Mouse (Mus musculus) neural tube, embryonic 12.5 days (tissue): Measurements from ENCODE around the gene Gm20388. TPM values are rescaled to one million over a fixed set of nuclear protein-coding genes. Genes with fewer than 3 reads are reported as not detected.

ENCODE experiments used
- ATAC-seq: fragments of 200-750 bp; cut with Nextera tagmentation; 2 replicates; pipeline ENCODE4 v1.8.0; 2017; ENCODE audit warnings: low read depth, mild to moderate bottlenecking, moderate TSS enrichment, moderate library complexity; ENCODE audit not compliant: low FRiP score
- H3K27ac ChIP-seq: fragments of 300-500 bp; sonication (generic); 2 replicates; pipeline ENCODE4 v1.5.1; 2016
- H3K27me3 ChIP-seq: fragments of 300-500 bp; sonication (generic); replicated peaks from 2 replicates; pipeline ENCODE4 v1.6.1; 2016; ENCODE audit warnings: mild to moderate bottlenecking
- H3K36me3 ChIP-seq: fragments of 300-500 bp; sonication (generic); 2 replicates; pipeline ENCODE4 v1.6.1; 2016; ENCODE audit warnings: mild to moderate bottlenecking
- H3K4me1 ChIP-seq: fragments of 300-500 bp; sonication (generic); 2 replicates; pipeline ENCODE4 v1.6.1; 2016
- H3K4me2 ChIP-seq: fragments of 300-500 bp; sonication (generic); replicated peaks from 2 replicates; pipeline ENCODE4 v1.6.1; 2016; ENCODE audit warnings: mild to moderate bottlenecking
- H3K4me3 ChIP-seq: fragments of 300-500 bp; sonication (generic); 2 replicates; pipeline ENCODE4 v1.5.1; 2016
- H3K9ac ChIP-seq: fragments of 300-500 bp; sonication (generic); 2 replicates; pipeline ENCODE4 v1.6.1; 2016; ENCODE audit warnings: mild to moderate bottlenecking
- H3K9me3 ChIP-seq: fragments of 300-500 bp; sonication (generic); 2 replicates; pipeline ENCODE4 v1.6.1; 2016; ENCODE audit warnings: mild to moderate bottlenecking
- WGBS: fragments of 180-500 bp; shearing (Covaris S2); methylation state at CpG from one replicate; pipeline ENCODE4 v1.1.7; 2016; 5-methylcytosine and 5-hydroxymethylcytosine counted together
- polyA plus RNA-seq: library from polyadenylated mRNA; unstranded; fragments of >200 nt; fragmentation: Nextera tagmentation; extraction: Ambion mirVana; gene quantifications from 2 replicates; pipeline ENCODE4 v1.2.1, GENCODE M21; 2016

Gene Gm20388
- polyA plus RNA-seq, 1 experiment from 2014 or later, result not detected

GRCm38 (mm10) chr8:123700399-123701070 is 3789.9 kb downstream of the Gm20388 start:
- Histone ChIP-seq H3K4me3 (no peak overlapping the region), H3K4me1 (0 out of 2 replicates have a peak, but pooled peaks cover 3% of the 10 kb centered on the region), H3K36me3 (no peaks in the 10 kb centered on the region), H3K9me3 (no peaks in the 10 kb centered on the region), H3K27me3 (no peaks in the 10 kb centered on the region), H3K4me2 (no peak overlapping the region), H3K9ac (no peak overlapping the region), H3K27ac (no peak overlapping the region)
- WGBS, result 71% methylated on average over 12 of the region's 12 CpGs
- ATAC-seq, result no peak

- H3K4me1 ChIP-seq, result 0 out of 2 replicates have a peak, but pooled peaks cover 3% of the 10 kb centered on the region
- no peak overlapping the region for H3K4me2 ChIP-seq
- 85% methylated on average over 15 of the region's 15 CpGs for WGBS
Observed at GRCm38 (mm10) chr8:123701952-123702587, 3791.4 kb downstream of the Gm20388 start.

GRCm38 (mm10) chr8:123705376-123705775 is 3794.7 kb downstream of the Gm20388 start:
- Histone ChIP-seq H3K4me1 (0 out of 2 replicates have a peak, but pooled peaks cover 3% of the 10 kb centered on the region), H3K27ac (no peak overlapping the region), H3K36me3 (no peaks in the 10 kb centered on the region), H3K27me3 (no peaks in the 10 kb centered on the region), H3K4me2 (no peak overlapping the region), H3K9ac (no peak overlapping the region), H3K9me3 (no peaks in the 10 kb centered on the region), H3K4me3 (no peak overlapping the region)
- ATAC-seq, result no peak
- WGBS, result 85% methylated on average over 5 of the region's 5 CpGs

More at GRCm38 (mm10) chr8:123701952-123702587, 3791.4 kb downstream of the Gm20388 start:
- Histone ChIP-seq H3K36me3 (no peaks in the 10 kb centered on the region), H3K4me3 (no peak overlapping the region), H3K9me3 (no peaks in the 10 kb centered on the region), H3K27me3 (no peaks in the 10 kb centered on the region), H3K27ac (no peak overlapping the region), H3K9ac (no peak overlapping the region)
- ATAC-seq, result no peak

GRCm38 (mm10) chr8:123707137-123707536 is 3796.5 kb downstream of the Gm20388 start:
- Histone ChIP-seq H3K4me1 (0 out of 2 replicates have a peak, but pooled peaks cover 3% of the 10 kb centered on the region), H3K4me2 (no peak overlapping the region), H3K9ac (no peak overlapping the region), H3K27me3 (no peaks in the 10 kb centered on the region), H3K9me3 (no peaks in the 10 kb centered on the region), H3K27ac (no peak overlapping the region), H3K4me3 (no peak overlapping the region), H3K36me3 (no peaks in the 10 kb centered on the region)
- no peak for ATAC-seq
- 92% methylated on average over 16 of the region's 16 CpGs for WGBS

- Histone ChIP-seq H3K36me3 (no peaks in the 10 kb centered on the region), H3K4me3 (no peak overlapping the region), H3K4me1 (no peaks in the 10 kb centered on the region), H3K27ac (no peak overlapping the region), H3K9ac (no peak overlapping the region), H3K4me2 (no peak overlapping the region), H3K27me3 (no peaks in the 10 kb centered on the region), H3K9me3 (no peaks in the 10 kb centered on the region)
- 86% methylated on average over 8 of the region's 8 CpGs for WGBS
- no peak for ATAC-seq
Observed at GRCm38 (mm10) chr8:123708729-123709128, 3798.1 kb downstream of the Gm20388 start.

- no peak overlapping the region for H3K4me2 ChIP-seq
- no peak overlapping the region for H3K27ac ChIP-seq
- H3K4me1 ChIP-seq, result no peaks in the 10 kb centered on the region
- WGBS, result 84% methylated on average over 5 of the region's 5 CpGs
- H3K27me3 ChIP-seq, result no peaks in the 10 kb centered on the region
- H3K4me3 ChIP-seq, result no peak overlapping the region
- no peaks in the 10 kb centered on the region for H3K36me3 ChIP-seq
- no peaks in the 10 kb centered on the region for H3K9me3 ChIP-seq
- ATAC-seq, result no peak
- no peak overlapping the region for H3K9ac ChIP-seq
Observed at GRCm38 (mm10) chr8:123710335-123710734, 3799.7 kb downstream of the Gm20388 start.

- no peak overlapping the region for H3K4me2 ChIP-seq
- ATAC-seq, result no peak
- no peak overlapping the region for H3K27ac ChIP-seq
- over 99% methylated on average over 5 of the region's 5 CpGs for WGBS
- H3K4me3 ChIP-seq, result no peak overlapping the region
- peaks cover 19% of the 10 kb centered on the region for H3K4me1 ChIP-seq
- no peak overlapping the region for H3K9ac ChIP-seq
- no peaks in the 10 kb centered on the region for H3K27me3 ChIP-seq
- H3K36me3 ChIP-seq, result no peaks in the 10 kb centered on the region
- H3K9me3 ChIP-seq, result no peaks in the 10 kb centered on the region
Observed at GRCm38 (mm10) chr8:123714451-123714850, 3803.8 kb downstream of the Gm20388 start.

GRCm38 (mm10) chr8:123715916-123716592 is 3805.4 kb downstream of the Gm20388 start:
- no peaks in the 10 kb centered on the region for H3K9me3 ChIP-seq
- no peaks in the 10 kb centered on the region for H3K27me3 ChIP-seq
- no peak overlapping the region for H3K4me2 ChIP-seq
- H3K4me1 ChIP-seq, result peaks cover 27% of the 10 kb centered on the region
- H3K9ac ChIP-seq, result no peak overlapping the region
- no peak overlapping the region for H3K27ac ChIP-seq
- ATAC-seq, result no peak
- WGBS, result 23% methylated on average over 13 of the region's 13 CpGs
- H3K4me3 ChIP-seq, result no peak overlapping the region
- no peaks in the 10 kb centered on the region for H3K36me3 ChIP-seq

- Histone ChIP-seq H3K4me1 (peaks cover 27% of the 10 kb centered on the region), H3K9ac (no peak overlapping the region), H3K27ac (no peak overlapping the region), H3K4me2 (no peak overlapping the region), H3K4me3 (no peak overlapping the region), H3K9me3 (no peaks in the 10 kb centered on the region), H3K27me3 (no peaks in the 10 kb centered on the region), H3K36me3 (no peaks in the 10 kb centered on the region)
- 73% methylated on average over 2 of the region's 2 CpGs for WGBS
- no peak for ATAC-seq
Observed at GRCm38 (mm10) chr8:123717104-123717503, 3806.5 kb downstream of the Gm20388 start.

GRCm38 (mm10) chr8:123717516-123718490 is 3807.2 kb downstream of the Gm20388 start:
- H3K9me3 ChIP-seq, result no peaks in the 10 kb centered on the region
- peaks cover 27% of the 10 kb centered on the region for H3K4me1 ChIP-seq
- no peak overlapping the region for H3K4me2 ChIP-seq
- no peak for ATAC-seq
- no peaks in the 10 kb centered on the region for H3K36me3 ChIP-seq
- H3K27ac ChIP-seq, result no peak overlapping the region
- H3K4me3 ChIP-seq, result no peak overlapping the region
- H3K9ac ChIP-seq, result no peak overlapping the region
- WGBS, result 71% methylated on average over 15 of the region's 15 CpGs
- H3K27me3 ChIP-seq, result no peaks in the 10 kb centered on the region

- no peak for ATAC-seq
- H3K36me3 ChIP-seq, result no peaks in the 10 kb centered on the region
- H3K27ac ChIP-seq, result no peak overlapping the region
- no peaks in the 10 kb centered on the region for H3K9me3 ChIP-seq
- H3K4me3 ChIP-seq, result no peak overlapping the region
- H3K4me2 ChIP-seq, result no peak overlapping the region
- no peak overlapping the region for H3K9ac ChIP-seq
- 70% methylated on average over 2 of the region's 2 CpGs for WGBS
- peaks cover 27% of the 10 kb centered on the region for H3K4me1 ChIP-seq
- H3K27me3 ChIP-seq, result no peaks in the 10 kb centered on the region
Observed at GRCm38 (mm10) chr8:123718752-123719151, 3808.1 kb downstream of the Gm20388 start.
